Mouse (Mus musculus) kidney, embryonic 16.5 days (tissue): ENCODE measurements around the gene Astn2. TPM values are rescaled to one million over a fixed set of nuclear protein-coding genes. Genes with fewer than 3 reads are reported as not detected.

Experiments
- ATAC-seq: fragments of 200-750 bp; cut with Nextera tagmentation; 2 replicates; pipeline ENCODE4 v1.8.0; 2017; ENCODE audit warnings: moderate TSS enrichment; ENCODE audit not compliant: low FRiP score, low TSS enrichment
- H3K27ac ChIP-seq: fragments of 300-500 bp; sonication (generic); 2 replicates; pipeline ENCODE4 v1.5.1; 2014; ENCODE audit warnings: low read length
- H3K27me3 ChIP-seq: fragments of 300-500 bp; sonication (generic); 2 replicates; pipeline ENCODE4 v1.6.1; 2014; ENCODE audit warnings: low read length, control low read depth, mixed read lengths; ENCODE audit not compliant: insufficient read depth
- H3K36me3 ChIP-seq: fragments of 300-500 bp; sonication (generic); 2 replicates; pipeline ENCODE4 v1.6.1; 2014; ENCODE audit warnings: low read length, control low read depth, mixed read lengths; ENCODE audit not compliant: insufficient read depth
- H3K4me1 ChIP-seq: fragments of 300-500 bp; sonication (generic); 2 replicates; pipeline ENCODE4 v1.6.1; 2014; ENCODE audit warnings: low read length, control low read depth, mixed read lengths; ENCODE audit not compliant: insufficient read depth
- H3K4me2 ChIP-seq: fragments of 300-500 bp; sonication (generic); replicated peaks from 2 replicates; pipeline ENCODE4 v1.6.1; 2014; ENCODE audit warnings: low read depth, low read length
- H3K4me3 ChIP-seq: fragments of 300-500 bp; sonication (generic); 2 replicates; pipeline ENCODE4 v1.5.1; 2014; ENCODE audit warnings: mild to moderate bottlenecking, low read length
- H3K9ac ChIP-seq: fragments of 300-500 bp; sonication (generic); replicated peaks from 2 replicates; pipeline ENCODE4 v1.6.1; 2014; ENCODE audit warnings: low read length
- H3K9me3 ChIP-seq: fragments of 300-500 bp; sonication (generic); 2 replicates; pipeline ENCODE4 v1.6.1; 2016; ENCODE audit warnings: low read length, control low read depth
- WGBS: fragments of 180-500 bp; shearing (Covaris S2); extraction: QIAGEN DNeasy Blood & Tissue Kit; methylation state at CpG from one replicate; pipeline ENCODE4 v1.1.7; 2014; 5-methylcytosine and 5-hydroxymethylcytosine counted together
- polyA plus RNA-seq: library from polyadenylated mRNA; unstranded; fragments of >200 nt; fragmentation: Nextera tagmentation; extraction: Ambion mirVana; gene quantifications from 2 replicates; pipeline ENCODE4 v1.2.1, GENCODE M21; 2015

Gene Astn2
- polyA plus RNA-seq, 1 experiment from 2014 or later, result 0.11 TPM

DNA sequence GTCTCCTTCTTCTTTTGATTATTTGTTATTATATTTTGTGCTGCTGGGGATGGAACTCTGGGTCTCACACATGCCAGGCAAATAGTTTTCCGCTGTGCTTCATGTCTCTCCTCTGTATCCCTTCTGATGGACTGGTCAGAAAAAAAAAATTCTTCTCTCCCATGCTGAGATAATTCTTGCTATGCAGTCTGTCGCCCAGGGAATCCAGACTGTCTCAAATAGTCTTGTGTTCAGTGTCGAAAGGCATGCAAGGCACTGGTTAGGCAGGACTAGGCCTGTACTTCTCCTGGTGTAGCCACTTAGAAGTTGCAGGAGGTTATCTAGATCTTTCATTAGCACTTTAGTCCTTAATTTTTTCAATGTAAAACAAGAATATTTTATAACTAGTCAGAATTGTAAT, 642.8 kb downstream of the Astn2 start:
- no peaks in the 10 kb centered on the region for H3K36me3 ChIP-seq
- H3K4me1 ChIP-seq, result no peaks in the 10 kb centered on the region
- no peak overlapping the region for H3K9ac ChIP-seq
- WGBS, result 85% methylated on average over 3 of the region's 3 CpGs
- H3K27me3 ChIP-seq, result no peaks in the 10 kb centered on the region
- H3K9me3 ChIP-seq, result no peaks in the 10 kb centered on the region
- H3K4me2 ChIP-seq, result no peak overlapping the region
- H3K4me3 ChIP-seq, result no peak overlapping the region
- ATAC-seq, result no peak
- H3K27ac ChIP-seq, result no peak overlapping the region

DNA sequence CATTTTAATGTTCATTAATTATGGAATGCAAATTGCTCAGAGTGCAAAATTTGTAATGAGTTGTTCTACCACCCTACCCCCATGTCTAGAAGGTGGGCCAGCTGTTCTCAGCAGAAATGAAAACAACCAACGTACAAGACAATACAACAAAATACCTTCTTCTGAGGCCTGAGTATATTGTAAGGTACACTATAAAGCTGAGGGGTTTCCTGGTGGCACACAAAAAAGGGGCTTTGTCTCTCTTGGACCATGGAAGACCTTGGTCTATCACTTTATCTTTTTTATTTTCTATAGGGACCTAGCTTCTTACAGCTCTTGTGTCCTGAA, 645.6 kb downstream of the Astn2 start:
- WGBS, result 78% methylated on average over 1 of the region's 1 CpGs
- Histone ChIP-seq H3K4me3 (no peak overlapping the region), H3K4me1 (no peaks in the 10 kb centered on the region), H3K4me2 (no peak overlapping the region), H3K27me3 (no peaks in the 10 kb centered on the region), H3K36me3 (no peaks in the 10 kb centered on the region), H3K9me3 (no peaks in the 10 kb centered on the region), H3K27ac (no peak overlapping the region), H3K9ac (no peak overlapping the region)
- ATAC-seq, result no peak

DNA sequence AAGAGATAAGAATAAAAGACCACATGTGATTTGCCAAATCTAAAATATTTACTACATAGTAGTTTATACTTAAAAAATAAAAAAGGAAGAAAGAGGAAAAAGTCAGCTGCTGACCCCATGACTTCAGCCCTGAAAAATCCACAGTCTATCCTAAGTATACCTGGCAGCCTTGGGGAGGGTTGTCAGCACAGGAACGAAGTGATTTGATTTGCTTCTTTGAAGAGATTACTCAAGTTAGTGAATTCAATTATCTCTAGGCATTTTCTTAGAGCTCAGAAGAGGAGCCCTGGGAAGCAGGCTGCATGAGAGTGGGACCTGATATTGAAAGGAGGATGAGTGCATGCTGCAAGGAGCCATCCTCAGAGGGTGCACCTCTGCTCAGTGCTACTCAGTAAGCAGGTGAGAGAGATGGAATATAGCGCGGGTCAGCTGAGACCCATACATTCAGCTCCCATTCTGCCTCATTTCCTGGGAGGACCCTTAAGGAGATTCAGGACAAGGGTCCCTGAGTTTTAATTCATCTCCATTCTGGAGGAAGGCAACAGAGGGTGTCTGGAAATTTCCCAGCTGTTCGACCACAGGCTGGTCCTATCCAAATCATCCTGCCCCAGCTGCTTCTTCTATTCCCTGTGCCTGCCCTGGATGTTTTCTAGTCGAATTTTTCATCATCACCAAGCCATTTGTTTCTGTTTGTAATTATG, 646.1 kb downstream of the Astn2 start:
- Histone ChIP-seq H3K36me3 (no peaks in the 10 kb centered on the region), H3K4me3 (no peak overlapping the region), H3K27me3 (no peaks in the 10 kb centered on the region), H3K9me3 (no peaks in the 10 kb centered on the region), H3K4me1 (no peaks in the 10 kb centered on the region), H3K9ac (no peak overlapping the region), H3K4me2 (no peak overlapping the region), H3K27ac (no peak overlapping the region)
- ATAC-seq, result no peak
- WGBS, result 63% methylated on average over 5 of the region's 5 CpGs

DNA sequence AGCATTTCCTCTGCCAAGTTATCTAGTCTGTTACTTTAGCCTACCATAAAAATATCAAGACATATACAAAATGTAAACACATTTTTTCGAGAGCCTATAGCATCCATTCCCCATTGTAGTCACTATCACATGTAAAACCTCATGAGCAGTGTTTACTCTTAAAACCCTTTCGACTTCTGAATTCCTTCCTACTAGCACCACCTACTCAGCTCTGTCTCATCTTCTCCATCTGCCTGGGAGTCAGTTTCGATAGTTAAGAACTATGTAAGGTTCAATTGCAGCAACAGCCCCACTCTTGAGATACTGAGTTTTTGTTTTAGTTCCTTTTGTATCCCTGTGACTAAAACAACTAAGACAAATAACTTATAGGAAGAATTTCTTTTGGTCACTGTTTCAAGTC, 651.5 kb downstream of the Astn2 start:
- no peaks in the 10 kb centered on the region for H3K9me3 ChIP-seq
- H3K27ac ChIP-seq, result no peak overlapping the region
- no peak for ATAC-seq
- H3K4me2 ChIP-seq, result no peak overlapping the region
- 85% methylated on average over 3 of the region's 3 CpGs for WGBS
- H3K36me3 ChIP-seq, result no peaks in the 10 kb centered on the region
- no peak overlapping the region for H3K4me3 ChIP-seq
- no peaks in the 10 kb centered on the region for H3K27me3 ChIP-seq
- no peak overlapping the region for H3K9ac ChIP-seq
- H3K4me1 ChIP-seq, result no peaks in the 10 kb centered on the region

DNA sequence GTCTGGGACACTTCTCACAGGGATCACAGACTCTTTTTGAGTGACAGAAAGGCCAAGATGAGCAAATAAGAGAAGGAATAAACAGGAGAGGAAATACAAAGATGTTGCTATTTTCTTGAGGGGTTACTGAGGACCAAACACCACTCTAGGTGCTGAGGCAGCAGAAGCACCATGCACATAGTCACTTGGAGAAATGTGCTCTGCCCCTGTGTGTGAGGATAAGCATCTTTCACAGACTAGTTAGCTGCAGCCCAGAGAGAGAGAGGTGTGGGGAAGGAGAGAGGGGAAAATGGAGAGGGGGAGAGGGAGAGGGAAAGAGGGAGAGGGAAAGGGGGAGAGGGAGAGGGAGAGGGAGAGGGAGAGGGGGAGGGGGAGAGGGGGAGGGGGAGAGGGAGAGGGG, 659.6 kb downstream of the Astn2 start:
- Histone ChIP-seq H3K36me3 (no peaks in the 10 kb centered on the region), H3K4me3 (no peak overlapping the region), H3K9me3 (no peaks in the 10 kb centered on the region), H3K4me1 (no peaks in the 10 kb centered on the region), H3K4me2 (no peak overlapping the region), H3K27me3 (no peaks in the 10 kb centered on the region), H3K27ac (no peak overlapping the region), H3K9ac (no peak overlapping the region)
- no peak for ATAC-seq

DNA sequence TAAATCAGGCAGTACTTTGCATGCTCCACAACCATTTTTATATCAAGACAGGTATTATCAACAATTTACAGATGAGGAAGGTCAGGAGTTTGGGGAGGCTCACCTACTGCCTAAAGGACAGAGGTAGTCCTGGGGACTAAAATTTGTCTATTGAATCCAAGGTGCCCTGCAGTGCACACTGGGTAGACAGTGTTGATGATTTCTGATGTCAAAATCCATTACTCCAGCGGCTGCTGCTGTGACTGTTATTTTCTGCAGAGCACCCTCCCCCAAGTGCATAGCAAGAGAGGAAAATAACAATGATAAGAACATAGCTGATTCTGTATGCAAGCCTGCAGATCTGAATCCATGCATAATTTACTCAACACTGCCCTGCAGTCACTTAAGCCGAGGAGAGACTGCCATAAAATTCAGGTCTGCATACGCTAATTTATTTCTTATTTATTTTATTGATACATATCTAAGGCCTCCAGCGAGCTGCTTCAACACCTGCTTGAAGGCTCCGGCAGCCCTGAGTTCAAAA, 660.3 kb downstream of the Astn2 start:
- ATAC-seq, result no peak
- Histone ChIP-seq H3K9ac (no peak overlapping the region), H3K4me2 (no peak overlapping the region), H3K4me1 (no peaks in the 10 kb centered on the region), H3K27ac (no peak overlapping the region), H3K36me3 (no peaks in the 10 kb centered on the region), H3K9me3 (no peaks in the 10 kb centered on the region), H3K4me3 (no peak overlapping the region), H3K27me3 (no peaks in the 10 kb centered on the region)
- WGBS, result 57% methylated on average over 5 of the region's 5 CpGs

DNA sequence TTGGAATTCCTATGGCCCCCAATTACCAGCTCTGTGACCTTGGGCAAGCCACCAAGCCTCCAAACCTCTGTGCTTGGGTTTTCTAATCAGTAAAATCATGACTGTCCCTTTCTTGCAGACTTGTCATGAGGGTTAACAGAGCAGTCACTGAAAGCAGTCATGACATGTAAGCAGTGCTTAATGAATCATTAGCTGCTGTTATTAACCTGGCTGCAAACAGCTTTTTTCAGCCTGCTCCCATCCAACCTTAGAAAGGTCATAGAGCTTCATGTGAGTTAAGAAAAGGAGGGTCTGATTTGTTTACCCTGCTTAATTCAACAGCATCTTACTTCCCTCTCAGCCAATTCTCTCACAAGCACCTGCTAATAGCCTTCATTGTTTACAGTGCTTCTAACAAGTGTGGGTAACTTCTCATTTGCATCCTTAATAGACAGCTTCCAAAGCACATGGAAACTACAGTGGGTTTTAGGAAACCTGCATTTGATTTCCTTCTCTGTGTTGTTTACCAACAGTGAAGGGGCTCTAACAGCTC, 661.2 kb downstream of the Astn2 start:
- Histone ChIP-seq H3K27me3 (no peaks in the 10 kb centered on the region), H3K36me3 (no peaks in the 10 kb centered on the region), H3K9me3 (no peaks in the 10 kb centered on the region), H3K4me3 (no peak overlapping the region), H3K9ac (no peak overlapping the region), H3K4me2 (no peak overlapping the region), H3K27ac (no peak overlapping the region), H3K4me1 (no peaks in the 10 kb centered on the region)
- no peak for ATAC-seq

DNA sequence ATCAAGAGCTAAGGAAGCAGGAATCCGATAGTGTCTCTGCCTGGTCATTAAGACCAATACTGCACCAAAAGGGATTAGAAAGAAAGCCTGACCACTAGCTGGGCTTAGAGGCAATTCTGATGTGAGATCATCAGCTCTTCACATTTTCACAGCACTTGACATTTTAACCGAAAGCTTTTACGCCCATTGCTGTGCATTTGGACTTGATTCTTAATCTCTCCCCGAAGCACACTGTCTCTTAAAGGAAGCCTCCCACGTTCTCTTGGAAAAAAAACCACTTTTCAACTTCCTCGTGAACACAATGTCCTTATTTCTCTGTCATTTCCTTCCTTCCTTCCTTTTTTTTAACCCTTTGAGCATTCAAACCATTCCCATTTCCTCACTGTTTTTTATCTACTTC, 680.0 kb downstream of the Astn2 start:
- H3K9me3 ChIP-seq, result no peaks in the 10 kb centered on the region
- no peaks in the 10 kb centered on the region for H3K27me3 ChIP-seq
- no peak overlapping the region for H3K27ac ChIP-seq
- no peak for ATAC-seq
- no peak overlapping the region for H3K4me3 ChIP-seq
- WGBS, result 50% methylated on average over 6 of the region's 6 CpGs
- no peaks in the 10 kb centered on the region for H3K4me1 ChIP-seq
- H3K36me3 ChIP-seq, result no peaks in the 10 kb centered on the region
- H3K4me2 ChIP-seq, result no peak overlapping the region
- H3K9ac ChIP-seq, result no peak overlapping the region

DNA sequence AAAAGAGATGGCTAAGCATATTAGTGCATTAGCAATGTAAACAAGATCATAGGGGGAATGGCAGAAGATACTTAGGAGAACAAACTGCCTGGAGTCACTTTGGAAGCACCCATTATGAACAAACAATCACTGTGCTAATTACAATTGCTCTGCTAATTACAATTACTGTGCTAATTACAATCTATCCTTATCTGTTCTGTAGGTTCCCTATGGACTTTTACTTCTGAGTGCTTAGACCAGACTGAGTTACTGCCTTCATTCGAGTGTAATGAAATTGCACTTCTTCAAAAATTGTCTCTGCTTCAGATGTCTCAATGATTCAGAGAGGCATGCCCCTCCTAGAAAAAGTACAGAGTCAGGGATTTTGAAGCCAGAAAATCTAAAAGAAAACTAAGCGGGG, 684.8 kb downstream of the Astn2 start:
- Histone ChIP-seq H3K36me3 (no peaks in the 10 kb centered on the region), H3K27me3 (no peaks in the 10 kb centered on the region)

DNA sequence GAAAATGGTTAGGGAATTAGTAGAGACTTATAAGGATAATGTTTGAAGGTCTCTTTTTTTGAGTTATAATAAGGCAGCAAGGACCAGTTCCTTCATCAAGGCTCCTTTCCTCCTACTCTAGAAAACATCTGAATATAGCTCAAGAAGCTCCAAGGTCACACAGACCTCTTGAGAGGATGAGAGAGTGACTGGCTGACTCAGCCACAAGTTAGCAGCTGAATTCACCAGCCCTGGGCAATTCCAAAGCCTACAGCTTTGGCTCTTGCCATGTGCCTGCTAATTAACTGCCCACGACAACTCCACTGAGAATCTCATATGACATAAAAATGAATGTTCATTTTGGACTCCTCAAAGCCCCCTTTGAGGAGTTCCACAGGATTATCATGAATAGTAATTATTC, 686.5 kb downstream of the Astn2 start:
- 69% methylated on average over 1 of the region's 1 CpGs for WGBS

More for the DNA sequence above, 684.8 kb downstream of the Astn2 start:
- Histone ChIP-seq H3K9me3 (no peaks in the 10 kb centered on the region), H3K4me1 (no peaks in the 10 kb centered on the region), H3K4me3 (no peak overlapping the region), H3K9ac (no peak overlapping the region), H3K27ac (no peak overlapping the region), H3K4me2 (no peak overlapping the region)
- ATAC-seq, result no peak
- WGBS, result 78% methylated on average over 2 of the region's 2 CpGs

More for the DNA sequence above, 686.5 kb downstream of the Astn2 start:
- ATAC-seq, result no peak
- Histone ChIP-seq H3K27me3 (no peaks in the 10 kb centered on the region), H3K4me1 (no peaks in the 10 kb centered on the region), H3K4me2 (no peak overlapping the region), H3K36me3 (no peaks in the 10 kb centered on the region), H3K4me3 (no peak overlapping the region), H3K9me3 (no peaks in the 10 kb centered on the region), H3K27ac (no peak overlapping the region), H3K9ac (no peak overlapping the region)
